Mouse (Mus musculus): Measurements from ENCODE around the gene Mpv17. TPM values are rescaled to one million over a fixed set of nuclear protein-coding genes. Genes with fewer than 3 reads are reported as not detected.

Mpv17 gene
- polyA plus RNA-seq, 1 experiment from 2014 or later = 54.4 TPM

- Histone ChIP-seq H3K36me3 (peaks cover 8% of the 10 kb centered on the region), H3K4me2 (replicated peaks) (peak overlapping the region; percentile 87), H3K4me1 (peaks cover 9% of the 10 kb centered on the region), H3K9ac (peak overlapping the region; percentile 87), H3K27me3 (no peaks in the 10 kb centered on the region), H3K4me3 (peak overlapping the region; percentile 87), H3K27ac (peak overlapping the region; percentile 97), H3K9me3 (replicated peaks) (no peaks in the 10 kb centered on the region)
- peak; percentile 79 for ATAC-seq (ENCODE audit: low FRiP score)
- WGBS = 0% methylated on average over 25 of the region's 25 CpGs
Observed at GRCm38 (mm10) chr5:31179301-31179765, 25.3 kb upstream of the Mpv17 start.

DNA sequence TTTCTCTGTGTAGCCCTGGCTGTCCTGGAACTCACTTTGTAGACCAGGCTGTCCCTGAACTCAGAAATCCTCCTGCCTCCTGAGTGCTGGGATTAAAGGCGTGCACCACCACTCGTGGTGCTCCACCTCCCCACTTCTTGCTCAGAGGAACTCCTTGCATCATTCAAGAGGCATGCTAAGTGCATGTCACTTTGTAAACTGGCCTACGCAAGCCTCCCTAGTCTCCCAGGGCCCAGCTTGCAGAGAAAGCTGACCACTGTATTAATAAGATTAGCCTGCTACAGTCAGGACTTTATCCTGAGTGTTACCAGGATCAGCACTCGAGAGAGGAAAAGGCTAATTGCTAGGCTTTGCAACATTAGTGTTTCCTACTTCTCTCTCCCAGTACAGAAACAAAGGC, 14.6 kb upstream of the Mpv17 start:
- Histone ChIP-seq H3K4me3 (no peak overlapping the region), H3K4me1 (no peaks in the 10 kb centered on the region), H3K36me3 (peaks cover 85% of the 10 kb centered on the region), H3K27me3 (no peaks in the 10 kb centered on the region), H3K4me2 (replicated peaks) (no peak overlapping the region), H3K27ac (no peak overlapping the region), H3K9me3 (replicated peaks) (no peaks in the 10 kb centered on the region), H3K9ac (no peak overlapping the region)
- no peak for ATAC-seq (ENCODE audit: low FRiP score)
- 94% methylated on average over 4 of the region's 4 CpGs for WGBS

- no peak overlapping the region for H3K4me2 ChIP-seq (replicated peaks)
- 88% methylated on average over 1 of the region's 1 CpGs for WGBS
- peaks cover 84% of the 10 kb centered on the region for H3K36me3 ChIP-seq
- H3K9ac ChIP-seq = no peak overlapping the region
- no peaks in the 10 kb centered on the region for H3K4me1 ChIP-seq
- H3K4me3 ChIP-seq = no peak overlapping the region
- no peaks in the 10 kb centered on the region for H3K27me3 ChIP-seq
- no peak overlapping the region for H3K27ac ChIP-seq
- no peak for ATAC-seq (ENCODE audit: low FRiP score)
- H3K9me3 ChIP-seq (replicated peaks) = no peaks in the 10 kb centered on the region
Observed at GRCm38 (mm10) chr5:31164878-31165277, 10.8 kb upstream of the Mpv17 start.

DNA sequence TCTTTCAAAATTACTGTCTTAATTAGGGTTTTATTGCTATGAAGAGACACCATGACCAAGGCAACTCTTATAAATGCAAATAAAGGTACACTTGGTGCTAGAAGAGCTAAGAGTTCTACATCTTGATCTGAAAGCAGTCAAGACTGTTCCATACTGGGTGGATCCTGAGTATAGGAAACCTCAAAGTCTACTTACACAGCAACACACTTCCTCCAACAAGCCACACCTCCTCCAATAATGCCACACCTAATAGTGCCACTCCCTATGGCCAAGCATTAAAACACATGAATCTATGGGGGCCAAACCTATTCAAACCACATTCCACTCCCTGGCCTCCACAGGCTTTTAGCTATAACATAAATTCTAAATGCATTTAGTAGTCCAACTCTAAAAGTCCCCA, 8.4 kb upstream of the Mpv17 start:
- Histone ChIP-seq H3K9ac (no peak overlapping the region), H3K4me2 (replicated peaks) (no peak overlapping the region), H3K27ac (no peak overlapping the region), H3K36me3 (peaks cover 84% of the 10 kb centered on the region), H3K4me1 (no peaks in the 10 kb centered on the region), H3K9me3 (replicated peaks) (no peaks in the 10 kb centered on the region), H3K27me3 (no peaks in the 10 kb centered on the region), H3K4me3 (no peak overlapping the region)
- no peak for ATAC-seq (ENCODE audit: low FRiP score)

GRCm38 (mm10) chr5:31153516-31154151, 417 bp downstream of the Mpv17 start:
- no peaks in the 10 kb centered on the region for H3K9me3 ChIP-seq (replicated peaks)
- H3K4me3 ChIP-seq = peak overlapping the region; percentile 69
- no peaks in the 10 kb centered on the region for H3K27me3 ChIP-seq
- H3K4me1 ChIP-seq = peaks cover 11% of the 10 kb centered on the region
- WGBS = 34% methylated on average over 6 of the region's 6 CpGs
- H3K9ac ChIP-seq = peak overlapping the region; percentile 76
- ATAC-seq (ENCODE audit: low FRiP score) = peak; percentile 23; the same call in 1 of the 2 replicates
- peaks cover 38% of the 10 kb centered on the region for H3K36me3 ChIP-seq
- peak overlapping the region; percentile 78 for H3K4me2 ChIP-seq (replicated peaks)
- no peak overlapping the region for H3K27ac ChIP-seq

DNA sequence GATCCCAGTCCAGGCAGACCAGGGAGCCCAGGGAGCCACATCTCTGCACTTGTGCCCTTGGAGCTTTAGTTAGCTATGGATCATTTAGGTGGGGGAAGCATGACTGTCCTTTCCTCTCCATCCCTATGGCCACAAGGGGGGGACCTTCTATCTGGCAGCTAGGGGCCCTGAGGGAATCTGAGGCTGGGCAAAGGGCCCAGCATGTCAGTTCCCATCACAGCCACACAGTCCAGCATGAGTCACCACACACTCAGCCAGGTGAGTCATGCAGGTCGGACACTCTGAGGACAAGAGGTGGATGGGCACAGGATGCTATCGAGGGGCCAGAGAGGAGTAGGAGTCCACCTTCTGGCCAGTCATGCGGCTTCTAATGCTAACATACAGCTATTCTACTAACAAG, 2.3 kb downstream of the Mpv17 start:
- no peak overlapping the region for H3K9ac ChIP-seq
- 89% methylated on average over 3 of the region's 3 CpGs for WGBS
- no peak overlapping the region for H3K4me3 ChIP-seq
- no peak overlapping the region for H3K4me2 ChIP-seq (replicated peaks)
- peaks cover 11% of the 10 kb centered on the region for H3K4me1 ChIP-seq
- H3K36me3 ChIP-seq = peaks cover 19% of the 10 kb centered on the region
- no peak overlapping the region for H3K27ac ChIP-seq
- H3K27me3 ChIP-seq = no peaks in the 10 kb centered on the region
- no peaks in the 10 kb centered on the region for H3K9me3 ChIP-seq (replicated peaks)
- ATAC-seq (ENCODE audit: low FRiP score) = no peak

- no peak for ATAC-seq (ENCODE audit: low FRiP score)
- Histone ChIP-seq H3K4me2 (replicated peaks) (no peak overlapping the region), H3K9ac (no peak overlapping the region), H3K4me1 (peaks cover 11% of the 10 kb centered on the region), H3K4me3 (no peak overlapping the region), H3K36me3 (peaks cover 25% of the 10 kb centered on the region), H3K27ac (no peak overlapping the region), H3K27me3 (no peaks in the 10 kb centered on the region), H3K9me3 (replicated peaks) (no peaks in the 10 kb centered on the region)
- WGBS = 97% methylated on average over 4 of the region's 4 CpGs
Observed at GRCm38 (mm10) chr5:31149781-31150180, 4.3 kb downstream of the Mpv17 start.

GRCm38 (mm10) chr5:31138968-31139425, 15.1 kb downstream of the Mpv17 start:
- ATAC-seq (ENCODE audit: low FRiP score) = no peak
- H3K36me3 ChIP-seq = peaks cover 13% of the 10 kb centered on the region
- H3K4me1 ChIP-seq = peaks cover 25% of the 10 kb centered on the region
- 15% methylated on average over 9 of the region's 9 CpGs for WGBS
- H3K4me3 ChIP-seq = 0 out of 2 replicates have a peak overlapping the region, but pooled peaks have one; percentile 25
- H3K9ac ChIP-seq = no peak overlapping the region
- no peak overlapping the region for H3K27ac ChIP-seq
- no peaks in the 10 kb centered on the region for H3K9me3 ChIP-seq (replicated peaks)
- peak overlapping the region; percentile 49; the same call in 1 of the 2 replicates for H3K4me2 ChIP-seq (replicated peaks)
- peaks cover 62% of the 10 kb centered on the region for H3K27me3 ChIP-seq

- Histone ChIP-seq H3K9ac (no peak within 1 kb of the TSS), H3K27ac (no peak within 1 kb of the TSS), H3K4me2 (replicated peaks) (peak within 1 kb of the TSS; percentile 49), H3K4me3 (peak within 1 kb of the TSS; percentile 25), H3K36me3 (peaks cover 11% of the 10 kb centered on the region; the same call in 1 of the 2 replicates), H3K4me1 (peaks cover 25% of the 10 kb centered on the region), H3K27me3 (peaks cover 66% of the 10 kb centered on the region), H3K9me3 (replicated peaks) (no peaks in the 10 kb centered on the region)
- WGBS = 2% methylated on average over 52 of the region's 52 CpGs
- no peak; the same call in 1 of the 2 replicates for ATAC-seq (ENCODE audit: low FRiP score)
Observed at GRCm38 (mm10) chr5:31138241-31138967, 15.6 kb downstream of the Mpv17 start, which contains the start of gene Ucn. Gene Ucn (minus strand): TSS chr5:31138829.

DNA sequence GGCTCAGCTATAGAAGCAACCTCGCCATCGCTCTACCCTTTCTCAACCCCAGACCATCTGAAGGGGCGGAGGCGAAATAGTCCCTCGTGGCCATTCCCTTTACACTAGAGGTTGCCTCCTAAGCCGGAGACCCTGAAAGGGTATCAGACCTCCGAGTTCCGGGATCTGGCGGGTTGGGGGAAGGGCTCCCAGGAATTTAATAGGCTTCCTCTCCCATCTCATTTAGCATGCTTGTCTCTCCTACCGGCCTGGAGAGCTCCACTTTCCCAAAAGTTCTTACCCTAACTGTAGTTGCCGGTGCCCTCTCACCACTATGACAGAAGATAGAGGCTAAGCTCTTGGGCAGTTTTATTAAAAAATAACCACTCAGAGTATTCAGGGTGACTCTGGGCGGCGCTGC, 16.4 kb downstream of the Mpv17 start:
- under 1% methylated on average over 13 of the region's 13 CpGs for WGBS
- no peak for ATAC-seq (ENCODE audit: low FRiP score)
- peak overlapping the region; percentile 25 for H3K4me3 ChIP-seq
- peaks cover 66% of the 10 kb centered on the region for H3K27me3 ChIP-seq
- H3K36me3 ChIP-seq = peaks cover 11% of the 10 kb centered on the region; the same call in 1 of the 2 replicates
- H3K4me2 ChIP-seq (replicated peaks) = peak overlapping the region; percentile 49
- peaks cover 25% of the 10 kb centered on the region for H3K4me1 ChIP-seq
- no peak overlapping the region for H3K9ac ChIP-seq
- no peaks in the 10 kb centered on the region for H3K9me3 ChIP-seq (replicated peaks)
- no peak overlapping the region for H3K27ac ChIP-seq

GRCm38 (mm10) chr5:31136730-31137424, 17.2 kb downstream of the Mpv17 start:
- peaks cover 25% of the 10 kb centered on the region for H3K4me1 ChIP-seq
- H3K27ac ChIP-seq = no peak overlapping the region
- peaks cover 9% of the 10 kb centered on the region; the same call in 1 of the 2 replicates for H3K36me3 ChIP-seq
- peaks cover 66% of the 10 kb centered on the region for H3K27me3 ChIP-seq
- H3K9ac ChIP-seq = no peak overlapping the region
- no peak for ATAC-seq (ENCODE audit: low FRiP score)
- 1% methylated on average over 33 of the region's 33 CpGs for WGBS
- H3K9me3 ChIP-seq (replicated peaks) = no peaks in the 10 kb centered on the region
- H3K4me2 ChIP-seq (replicated peaks) = peak overlapping the region; percentile 49
- peak overlapping the region; percentile 25 for H3K4me3 ChIP-seq

GRCm38 (mm10) chr5:31126050-31126449, 28.0 kb downstream of the Mpv17 start:
- Histone ChIP-seq H3K4me3 (no peak overlapping the region), H3K9me3 (replicated peaks) (no peaks in the 10 kb centered on the region), H3K4me2 (replicated peaks) (no peak overlapping the region), H3K9ac (no peak overlapping the region), H3K27ac (no peak overlapping the region), H3K36me3 (no peaks in the 10 kb centered on the region), H3K4me1 (no peaks in the 10 kb centered on the region), H3K27me3 (no peaks in the 10 kb centered on the region; the same call in 1 of the 2 replicates)
- no peak for ATAC-seq (ENCODE audit: low FRiP score)
- WGBS = 40% methylated on average over 5 of the region's 5 CpGs

Data from hindbrain, embryonic 12.5 days (tissue).